Mouse (Mus musculus) hindbrain, embryonic 12.5 days (tissue): Measurements from ENCODE around the gene Olfr372. TPM values are rescaled to one million over a fixed set of nuclear protein-coding genes. Genes with fewer than 3 reads are reported as not detected.
"Not testable (repeated sequence)": the region's sequence is repeated elsewhere in the genome, so short reads cannot be mapped to it uniquely, and the experiment has no call there.

Experiments
- ATAC-seq: fragments of 200-750 bp; cut with Nextera tagmentation; 2 replicates; pipeline ENCODE4 v1.8.0; 2017; ENCODE audit warnings: moderate TSS enrichment; ENCODE audit not compliant: low FRiP score
- H3K27ac ChIP-seq: fragments of 300-500 bp; sonication (generic); 2 replicates; pipeline ENCODE4 v1.5.1; 2016; ENCODE audit warnings: mild to moderate bottlenecking
- H3K27me3 ChIP-seq: fragments of 300-500 bp; sonication (generic); 2 replicates; pipeline ENCODE4 v1.6.1; 2016; ENCODE audit warnings: mild to moderate bottlenecking
- H3K36me3 ChIP-seq: fragments of 300-500 bp; sonication (generic); 2 replicates; pipeline ENCODE4 v1.6.1; 2016; ENCODE audit warnings: mild to moderate bottlenecking
- H3K4me1 ChIP-seq: fragments of 300-500 bp; sonication (generic); 2 replicates; pipeline ENCODE4 v1.6.1; 2016
- H3K4me2 ChIP-seq: fragments of 300-500 bp; sonication (generic); replicated peaks from 2 replicates; pipeline ENCODE4 v1.6.1; 2016; ENCODE audit warnings: mild to moderate bottlenecking
- H3K4me3 ChIP-seq: fragments of 300-500 bp; sonication (generic); 2 replicates; pipeline ENCODE4 v1.5.1; 2016; ENCODE audit warnings: mild to moderate bottlenecking
- H3K9ac ChIP-seq: fragments of 300-500 bp; sonication (generic); 2 replicates; pipeline ENCODE4 v1.6.1; 2016; ENCODE audit warnings: mild to moderate bottlenecking, moderate library complexity
- H3K9me3 ChIP-seq: fragments of 300-500 bp; sonication (generic); replicated peaks from 2 replicates; pipeline ENCODE4 v1.6.1; 2016; ENCODE audit warnings: mild to moderate bottlenecking
- WGBS: fragments of 180-500 bp; shearing (Covaris S2); methylation state at CpG from one replicate; pipeline ENCODE4 v1.1.7; 2016; 5-methylcytosine and 5-hydroxymethylcytosine counted together
- polyA plus RNA-seq: library from polyadenylated mRNA; unstranded; fragments of >200 nt; fragmentation: Nextera tagmentation; extraction: Ambion mirVana; gene quantifications from 2 replicates; pipeline ENCODE4 v1.2.1, GENCODE M21; 2016

The Olfr372 gene
- polyA plus RNA-seq, 1 experiment from 2014 or later, result not detected

- H3K27ac ChIP-seq, H3K9me3 ChIP-seq, H3K36me3 ChIP-seq, H3K4me3 ChIP-seq, H3K4me1 ChIP-seq, H3K27me3 ChIP-seq, H3K4me2 ChIP-seq, ATAC-seq, H3K9ac ChIP-seq: not testable (repeated sequence)
- WGBS, result 12% methylated on average over 5 of the region's 9 CpGs
Observed at GRCm38 (mm10) chr8:72024886-72025285, 16.1 kb upstream of the Olfr372 start.

GRCm38 (mm10) chr8:72032926-72033325 lies 8.1 kb upstream of the Olfr372 start:
- H3K9ac ChIP-seq, H3K4me1 ChIP-seq, H3K4me3 ChIP-seq, ATAC-seq, H3K27me3 ChIP-seq, H3K27ac ChIP-seq, H3K36me3 ChIP-seq, H3K4me2 ChIP-seq, H3K9me3 ChIP-seq: not testable (repeated sequence)
- 40% methylated on average over 4 of the region's 4 CpGs for WGBS

- H3K27me3 ChIP-seq, result no peaks in the 10 kb centered on the region
- no peak overlapping the region for H3K27ac ChIP-seq
- no peaks in the 10 kb centered on the region for H3K4me1 ChIP-seq
- no peaks in the 10 kb centered on the region for H3K9me3 ChIP-seq
- no peak overlapping the region for H3K9ac ChIP-seq
- no peaks in the 10 kb centered on the region for H3K36me3 ChIP-seq
- no peak for ATAC-seq
- WGBS, result 85% methylated on average over 1 of the region's 1 CpGs
- H3K4me2 ChIP-seq, result no peak overlapping the region
- H3K4me3 ChIP-seq, result no peak overlapping the region
Observed at GRCm38 (mm10) chr8:72042493-72042892, 1.5 kb downstream of the Olfr372 start.

GRCm38 (mm10) chr8:72054633-72055032 lies 13.6 kb downstream of the Olfr372 start:
- not testable (repeated sequence) for H3K27ac ChIP-seq, H3K4me1 ChIP-seq, H3K36me3 ChIP-seq, H3K9ac ChIP-seq, H3K9me3 ChIP-seq, H3K27me3 ChIP-seq, ATAC-seq, H3K4me2 ChIP-seq, H3K4me3 ChIP-seq

- not testable (repeated sequence) for H3K27me3 ChIP-seq, H3K4me2 ChIP-seq, H3K4me1 ChIP-seq, H3K9me3 ChIP-seq, H3K4me3 ChIP-seq, H3K36me3 ChIP-seq, ATAC-seq, H3K27ac ChIP-seq, H3K9ac ChIP-seq
- 84% methylated on average over 3 of the region's 4 CpGs for WGBS
Observed at GRCm38 (mm10) chr8:72057643-72058042, 16.6 kb downstream of the Olfr372 start.

- H3K27me3 ChIP-seq, H3K9ac ChIP-seq, H3K27ac ChIP-seq, H3K4me1 ChIP-seq, H3K9me3 ChIP-seq, H3K4me2 ChIP-seq, ATAC-seq, H3K4me3 ChIP-seq, H3K36me3 ChIP-seq: not testable (repeated sequence)
- WGBS, result 86% methylated on average over 1 of the region's 1 CpGs
Observed at GRCm38 (mm10) chr8:72066819-72067399, 25.9 kb downstream of the Olfr372 start.

GRCm38 (mm10) chr8:72082877-72083276 lies 41.9 kb downstream of the Olfr372 start, which contains the start of gene Olfr373:
TSS of gene Olfr373 (plus strand) at chr8:72083177.
- not testable (repeated sequence) for H3K4me1 ChIP-seq, ATAC-seq, H3K4me3 ChIP-seq, H3K36me3 ChIP-seq, H3K9me3 ChIP-seq, H3K27me3 ChIP-seq, H3K9ac ChIP-seq, H3K4me2 ChIP-seq, H3K27ac ChIP-seq

- no peak overlapping the region for H3K27ac ChIP-seq
- H3K9me3 ChIP-seq, result no peaks in the 10 kb centered on the region
- H3K4me1 ChIP-seq, result no peaks in the 10 kb centered on the region
- no peak for ATAC-seq
- 78% methylated on average over 5 of the region's 5 CpGs for WGBS
- H3K27me3 ChIP-seq, result no peaks in the 10 kb centered on the region
- no peaks in the 10 kb centered on the region for H3K36me3 ChIP-seq
- no peak overlapping the region for H3K4me2 ChIP-seq
- no peak overlapping the region for H3K9ac ChIP-seq
- no peak overlapping the region for H3K4me3 ChIP-seq
Observed at GRCm38 (mm10) chr8:72084744-72085143, 43.7 kb downstream of the Olfr372 start.

GRCm38 (mm10) chr8:72087611-72088010 lies 46.6 kb downstream of the Olfr372 start:
- not testable (repeated sequence) for H3K4me3 ChIP-seq

GRCm38 (mm10) chr8:72096721-72097120 lies 55.7 kb downstream of the Olfr372 start:
- H3K4me2 ChIP-seq, ATAC-seq, H3K4me3 ChIP-seq: not testable (repeated sequence)

More at GRCm38 (mm10) chr8:72087611-72088010, 46.6 kb downstream of the Olfr372 start:
- H3K27ac ChIP-seq, H3K27me3 ChIP-seq, H3K9ac ChIP-seq, ATAC-seq, H3K36me3 ChIP-seq, H3K4me2 ChIP-seq, H3K4me1 ChIP-seq, H3K9me3 ChIP-seq: not testable (repeated sequence)
- 82% methylated on average over 3 of the region's 3 CpGs for WGBS

GRCm38 (mm10) chr8:72099377-72100103 lies 58.5 kb downstream of the Olfr372 start:
- ATAC-seq, result not testable (repeated sequence)

More at GRCm38 (mm10) chr8:72096721-72097120, 55.7 kb downstream of the Olfr372 start:
- H3K27me3 ChIP-seq, H3K4me1 ChIP-seq, H3K27ac ChIP-seq, H3K9me3 ChIP-seq, H3K9ac ChIP-seq, H3K36me3 ChIP-seq: not testable (repeated sequence)

GRCm38 (mm10) chr8:72105165-72105564 lies 64.1 kb downstream of the Olfr372 start:
- WGBS, result 26% methylated on average over 4 of the region's 4 CpGs
- no peak for ATAC-seq
- H3K9ac ChIP-seq, result no peak overlapping the region

More at GRCm38 (mm10) chr8:72099377-72100103, 58.5 kb downstream of the Olfr372 start:
- H3K4me1 ChIP-seq, H3K4me3 ChIP-seq, H3K9ac ChIP-seq, H3K4me2 ChIP-seq, H3K9me3 ChIP-seq, H3K36me3 ChIP-seq, H3K27me3 ChIP-seq, H3K27ac ChIP-seq: not testable (repeated sequence)
- 62% methylated on average over 6 of the region's 7 CpGs for WGBS

GRCm38 (mm10) chr8:72106740-72107139 lies 65.7 kb downstream of the Olfr372 start, which contains the start of gene Olfr374:
TSS of gene Olfr374 (plus strand) at chr8:72107040.
- no peak within 1 kb of the TSS for H3K9ac ChIP-seq

More at GRCm38 (mm10) chr8:72105165-72105564, 64.1 kb downstream of the Olfr372 start:
- H3K4me3 ChIP-seq, result no peak overlapping the region
- no peaks in the 10 kb centered on the region for H3K4me1 ChIP-seq
- no peaks in the 10 kb centered on the region for H3K36me3 ChIP-seq
- peaks cover 7% of the 10 kb centered on the region for H3K9me3 ChIP-seq
- H3K4me2 ChIP-seq, result no peak overlapping the region
- no peak overlapping the region for H3K27ac ChIP-seq
- no peaks in the 10 kb centered on the region for H3K27me3 ChIP-seq

More at GRCm38 (mm10) chr8:72106740-72107139, 65.7 kb downstream of the Olfr372 start, which contains the start of gene Olfr374:
- Histone ChIP-seq H3K4me2 (no peak within 1 kb of the TSS), H3K4me3 (no peak within 1 kb of the TSS), H3K4me1 (no peaks in the 10 kb centered on the region), H3K27ac (no peak within 1 kb of the TSS), H3K9me3 (peaks cover 7% of the 10 kb centered on the region), H3K36me3 (no peaks in the 10 kb centered on the region), H3K27me3 (no peaks in the 10 kb centered on the region)
- 95% methylated on average over 3 of the region's 3 CpGs for whole genome bisulfite sequencing
- ATAC-seq, result no peak
